Mouse (Mus musculus): Measurements from ENCODE around the gene Hist3h2ba.

DNA sequence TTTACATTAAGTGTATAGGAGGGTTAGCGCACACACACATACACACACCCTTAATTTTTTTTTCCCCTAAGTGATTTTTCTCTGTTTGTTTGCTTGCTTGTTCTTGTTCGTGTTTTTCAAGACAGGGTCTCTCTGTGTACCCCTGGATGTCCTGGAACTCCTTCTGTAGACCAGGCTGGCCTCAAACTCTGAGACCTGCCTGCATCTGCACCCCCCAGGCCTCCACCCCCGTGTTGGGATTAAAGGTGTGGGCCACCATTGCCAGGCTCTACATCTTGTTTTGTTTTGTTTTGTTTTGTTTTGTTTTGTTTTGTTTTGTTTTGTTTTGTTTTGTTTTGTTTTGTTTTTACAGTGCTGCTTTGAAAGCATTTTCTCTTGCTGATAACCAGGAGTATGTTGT, 1.4 kb upstream of the Hist3h2ba start:
- TF ChIP-seq GATA1 (IDR thresholded peaks at IDR 0.05; ENCODE audit: low read length) (no peak), TAL1 (IDR thresholded peaks at IDR 0.05; ENCODE audit: low read length) (no peak)

Data from erythroblast, embryonic 14.5 days (primary cell).